Mouse (Mus musculus) MEL (cell line): Measurements from ENCODE around the gene Alyref2. TPM values are rescaled to one million over a fixed set of nuclear protein-coding genes. Genes with fewer than 3 reads are reported as not detected.

Experiments
- DNase-seq: peaks from one replicate; pipeline ENCODE4 v3.0.0; 2011; ENCODE audit warnings: low read depth, low spot score
- H3K27ac ChIP-seq: 2 replicates; pipeline ENCODE4 v1.5.1; 2012; ENCODE audit warnings: low read depth, mild to moderate bottlenecking, control low read depth, low read length, moderate library complexity; ENCODE audit not compliant: control insufficient read depth
- H3K27me3 ChIP-seq, 2 experiments: fragments of 150-350 bp in 1 of 2; sonication (generic) in 1 of 2; 2 replicates each; pipeline ENCODE4 v1.6.1; 2012; ENCODE audit warnings: low read length in 2 of 2, mild to moderate bottlenecking in 2 of 2, improper control_type of control experiment in 1 of 2, moderate library complexity in 1 of 2; ENCODE audit not compliant: insufficient read depth in 2 of 2, control insufficient read depth in 1 of 2
- H3K36me3 ChIP-seq, 2 experiments: 2 replicates each; pipeline ENCODE4 v1.6.1; 2012 to 2014; ENCODE audit warnings: low read length in 2 of 2, improper control_type of control experiment in 1 of 2, inconsistent platforms in 1 of 2, mild to moderate bottlenecking in 1 of 2; ENCODE audit not compliant: insufficient read depth in 2 of 2, control insufficient read depth in 1 of 2
- H3K4me1 ChIP-seq, 2 experiments: fragments of 150-350 bp in 1 of 2; sonication (generic) in 1 of 2; 2 replicates each; pipeline ENCODE4 v1.6.1; 2012; ENCODE audit warnings: low read length in 2 of 2, improper control_type of control experiment in 1 of 2, mild to moderate bottlenecking in 1 of 2; ENCODE audit not compliant: insufficient read depth in 2 of 2, control insufficient read depth in 1 of 2
- H3K4me3 ChIP-seq, 2 experiments: fragments of 150-350 bp in 1 of 2; sonication (generic) in 1 of 2; 2 replicates each; pipeline ENCODE4 v1.5.1; 2012; ENCODE audit warnings: low read depth in 2 of 2, low read length in 2 of 2, mild to moderate bottlenecking in 2 of 2, moderate library complexity in 2 of 2, control low read depth in 1 of 2, improper control_type of control experiment in 1 of 2; ENCODE audit not compliant: control insufficient read depth in 1 of 2, insufficient read depth in 1 of 2
- H3K79me2 ChIP-seq: 2 replicates; pipeline ENCODE4 v1.6.1; 2012; ENCODE audit warnings: mild to moderate bottlenecking, low read length, moderate library complexity; ENCODE audit not compliant: control insufficient read depth, poor library complexity, insufficient read depth
- H3K9ac ChIP-seq: 2 replicates; pipeline ENCODE4 v1.6.1; 2012; ENCODE audit warnings: low read depth, mild to moderate bottlenecking, control low read depth, low read length, moderate library complexity; ENCODE audit not compliant: control insufficient read depth, poor library complexity, severe bottlenecking
- H3K9me3 ChIP-seq: fragments of 150-350 bp; sonication (generic); replicated peaks from 2 replicates; pipeline ENCODE4 v1.6.1; 2012; ENCODE audit warnings: mild to moderate bottlenecking, low read length, improper control_type of control experiment, moderate library complexity; ENCODE audit not compliant: insufficient read depth
- CHD1 ChIP-seq: IDR thresholded peaks from 2 replicates; pipeline ENCODE4 v1.6.1; 2012; ENCODE audit warnings: low read depth, mild to moderate bottlenecking, inconsistent platforms, low read length, improper control_type of control experiment
- ELF1 ChIP-seq: IDR thresholded peaks from 2 replicates; pipeline ENCODE4 v1.6.1; 2014; ENCODE audit warnings: low read depth, mild to moderate bottlenecking, inconsistent platforms, low read length, improper control_type of control experiment, moderate library complexity
- EP300 ChIP-seq, 2 experiments: IDR thresholded peaks; 2 replicates each; pipeline ENCODE4 v1.6.1; 2011; ENCODE audit warnings: improper control_type of control experiment in 2 of 2, low read length in 2 of 2, low read depth in 1 of 2, mild to moderate bottlenecking in 1 of 2
- GATA1 ChIP-seq: IDR thresholded peaks from 2 replicates; pipeline ENCODE4 v1.6.1; 2011; ENCODE audit warnings: low read depth, low read length, improper control_type of control experiment
- KAT2A ChIP-seq: conservative IDR thresholded peaks from 2 replicates; pipeline ENCODE4 v1.6.1; 2012; ENCODE audit warnings: low read depth, low read length, improper control_type of control experiment, inconsistent platforms
- MAFK ChIP-seq: IDR thresholded peaks from 2 replicates; pipeline ENCODE4 v1.6.1; 2011; ENCODE audit warnings: low read depth, mild to moderate bottlenecking, low read length, improper control_type of control experiment, borderline replicate concordance
- MAZ ChIP-seq: IDR thresholded peaks from 2 replicates; pipeline ENCODE4 v1.6.1; 2012; ENCODE audit warnings: low read depth, mild to moderate bottlenecking, inconsistent platforms, low read length, improper control_type of control experiment
- MXI1 ChIP-seq: IDR thresholded peaks from 2 replicates; pipeline ENCODE4 v1.6.1; 2011; ENCODE audit warnings: mild to moderate bottlenecking, low read depth, low read length, improper control_type of control experiment
- MYC ChIP-seq: IDR thresholded peaks from 2 replicates; pipeline ENCODE4 v1.6.1; 2011; ENCODE audit warnings: low read depth, mild to moderate bottlenecking, low read length, improper control_type of control experiment, moderate library complexity
- NRF1 ChIP-seq: IDR thresholded peaks from 2 replicates; pipeline ENCODE4 v1.6.1; 2014; ENCODE audit warnings: low read depth, mild to moderate bottlenecking, inconsistent platforms, low read length, improper control_type of control experiment, moderate library complexity; ENCODE audit not compliant: poor library complexity, insufficient read depth, severe bottlenecking
- POLR2AphosphoS2 ChIP-seq: IDR thresholded peaks from 2 replicates; pipeline ENCODE4 v1.6.1; 2011; ENCODE audit warnings: low read length, improper control_type of control experiment
- RAD21 ChIP-seq: IDR thresholded peaks from 2 replicates; pipeline ENCODE4 v1.6.1; 2011; ENCODE audit warnings: mild to moderate bottlenecking, low read depth, low read length, improper control_type of control experiment
- RCOR1 ChIP-seq: IDR thresholded peaks from 2 replicates; pipeline ENCODE4 v1.6.1; 2012; ENCODE audit warnings: low read depth, mild to moderate bottlenecking, inconsistent platforms, low read length, improper control_type of control experiment
- SMC3 ChIP-seq: IDR thresholded peaks from 2 replicates; pipeline ENCODE4 v1.6.1; 2011; ENCODE audit warnings: low read depth, low read length, improper control_type of control experiment
- TAL1 ChIP-seq: IDR thresholded peaks from 2 replicates; pipeline ENCODE4 v1.6.1; 2012; ENCODE audit warnings: mild to moderate bottlenecking, inconsistent platforms, low read length, moderate library complexity, mixed read lengths
- TCF12 ChIP-seq: IDR thresholded peaks from 2 replicates; pipeline ENCODE4 v1.6.1; 2014; ENCODE audit warnings: low read depth, mild to moderate bottlenecking, inconsistent platforms, low read length, improper control_type of control experiment, moderate library complexity
- UBTF ChIP-seq: IDR thresholded peaks from 2 replicates; pipeline ENCODE4 v1.6.1; 2012; ENCODE audit warnings: low read depth, mild to moderate bottlenecking, inconsistent platforms, low read length, improper control_type of control experiment, moderate library complexity, borderline replicate concordance; ENCODE audit not compliant: insufficient read depth
- ZNF384 ChIP-seq: IDR thresholded peaks from 2 replicates; pipeline ENCODE4 v1.6.1; 2012; ENCODE audit warnings: low read depth, mild to moderate bottlenecking, inconsistent platforms, low read length, improper control_type of control experiment
- polyA plus RNA-seq, 2 experiments: library from polyadenylated mRNA; stranded (reverse) in 1 of 2; unstranded in 1 of 2; fragments of >175 nt in 1 of 2; fragments of >200 nt in 1 of 2; gene quantifications; 2 replicates each; pipeline versions ENCODE4 v1.2.1 to v1.2.4; 2012; ENCODE audit warnings: low replicate concordance in 2 of 2, low read depth in 1 of 2; ENCODE audit not compliant: insufficient read length in 2 of 2, insufficient read depth in 1 of 2, missing spikeins in 1 of 2
- total RNA-seq: library from RNA; depleted of rRNA; stranded (reverse); fragments of 300-350 nt; gene quantifications from 2 replicates; pipeline ENCODE4 v1.2.3, GENCODE M21; 2012

Gene Alyref2
- total and polyA plus RNA-seq, 3 experiments: 5.5 to 8.8 TPM; not detected in 1

DNA sequence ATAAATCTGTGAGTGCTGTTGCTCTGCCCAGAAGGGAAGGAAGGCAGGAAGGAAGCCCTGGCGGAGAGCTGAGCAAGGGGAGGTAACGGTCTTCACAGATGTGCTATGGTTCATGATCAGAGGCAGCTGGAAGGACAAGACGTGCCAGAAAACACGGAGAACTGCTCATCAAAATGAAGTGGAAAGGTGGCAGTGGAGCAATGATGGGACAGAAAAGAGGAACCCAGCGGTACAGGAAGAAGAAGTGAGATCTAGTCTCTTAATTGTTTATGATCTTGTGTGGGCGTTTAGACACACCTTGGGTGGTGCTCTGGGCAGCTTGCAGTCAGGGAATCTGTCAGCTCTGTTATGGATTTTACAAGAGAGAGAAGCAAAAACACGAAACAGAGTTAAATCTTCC, 48.0 kb downstream of the Alyref2 start:
- Histone ChIP-seq H3K36me3 (no peaks in the 10 kb centered on the region), H3K27me3 (no peaks in the 10 kb centered on the region), H3K9me3 (no peaks in the 10 kb centered on the region), H3K9ac (no peak overlapping the region), H3K79me2 (no peaks in the 10 kb centered on the region), H3K27ac (no peak overlapping the region), H3K4me3 (no peak overlapping the region), H3K4me1 (peaks cover 0 to 6% of the 10 kb centered on the region in 2 experiments; a peak in 2 of 4 replicates)
- no peak for TF ChIP-seq CHD1
- TF ChIP-seq ZNF384: no peak
- peak; percentile 66 to 79 for TF ChIP-seq EP300 (IDR thresholded peaks at IDR 0.05; ENCODE audit: low read depth in 1 of 2, low read length in 2 of 2)
- TF ChIP-seq MAFK: no peak
- TF ChIP-seq RAD21: no peak
- TF ChIP-seq MAZ: 0 out of 2 replicates have a peak, but pooled peaks have one; percentile 31
- TF ChIP-seq GATA1: peak; percentile 48; the same call in 1 of the 2 replicates
- peak; percentile 61 for TF ChIP-seq ELF1
- TF ChIP-seq MXI1: no peak
- TF ChIP-seq MYC: no peak
- TF ChIP-seq TAL1: no peak
- TF ChIP-seq SMC3: no peak
- TF ChIP-seq TCF12: peak; percentile 18; the same call in 1 of the 2 replicates
- no peak for TF ChIP-seq UBTF
- TF ChIP-seq KAT2A: no peak
- TF ChIP-seq RCOR1: peak; percentile 58
- DNase-seq: peak; percentile 74

DNA sequence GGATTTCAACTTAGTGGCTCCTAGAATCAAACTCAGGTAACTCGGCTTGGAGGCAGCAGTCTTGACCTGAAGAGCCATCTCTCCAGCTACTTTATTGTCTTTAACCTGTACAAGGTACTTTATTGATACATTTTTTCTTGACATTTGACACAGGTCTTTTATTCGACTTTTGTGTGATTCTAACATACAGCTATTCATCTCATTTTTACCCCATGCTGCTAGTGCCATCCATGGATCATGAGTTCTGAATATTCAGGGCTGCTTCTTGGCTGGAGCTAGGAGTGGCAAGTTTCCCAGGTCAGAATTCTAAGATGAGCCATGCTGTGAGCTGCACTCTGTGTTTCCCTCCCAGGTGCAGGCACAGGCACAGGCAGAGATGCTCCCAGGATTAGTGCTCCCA, 49.0 kb downstream of the Alyref2 start:
- H3K9ac ChIP-seq: no peak overlapping the region
- H3K4me3 ChIP-seq: no peak overlapping the region
- no peaks in the 10 kb centered on the region for H3K27me3 ChIP-seq
- H3K4me1 ChIP-seq: peaks cover 0 to 6% of the 10 kb centered on the region in 2 experiments; a peak in 2 of 4 replicates
- no peaks in the 10 kb centered on the region for H3K79me2 ChIP-seq
- TF ChIP-seq UBTF (no peak), NRF1 (no peak), MYC (no peak), POLR2AphosphoS2 (no peak)
- TF ChIP-seq, all 39 proteins: peak for 0
- no peaks in the 10 kb centered on the region for H3K9me3 ChIP-seq
- no peak overlapping the region for H3K27ac ChIP-seq
- H3K36me3 ChIP-seq: no peaks in the 10 kb centered on the region
- no peak for DNase-seq
